Mouse (Mus musculus) c-Kit-positive CD71-negative TER-119-negative erythroid progenitor cells, embryonic 14.5 days (primary cell): ENCODE data around the gene Npr2.
"Not testable (repeated sequence)": the region's sequence is repeated elsewhere in the genome, so short reads cannot be mapped to it uniquely, and the experiment has no call there.

Experiments
- DNase-seq: peaks from one replicate; pipeline ENCODE4 v3.0.0-alpha.2; 2013; ENCODE audit warnings: low read depth

The Npr2 gene

DNA sequence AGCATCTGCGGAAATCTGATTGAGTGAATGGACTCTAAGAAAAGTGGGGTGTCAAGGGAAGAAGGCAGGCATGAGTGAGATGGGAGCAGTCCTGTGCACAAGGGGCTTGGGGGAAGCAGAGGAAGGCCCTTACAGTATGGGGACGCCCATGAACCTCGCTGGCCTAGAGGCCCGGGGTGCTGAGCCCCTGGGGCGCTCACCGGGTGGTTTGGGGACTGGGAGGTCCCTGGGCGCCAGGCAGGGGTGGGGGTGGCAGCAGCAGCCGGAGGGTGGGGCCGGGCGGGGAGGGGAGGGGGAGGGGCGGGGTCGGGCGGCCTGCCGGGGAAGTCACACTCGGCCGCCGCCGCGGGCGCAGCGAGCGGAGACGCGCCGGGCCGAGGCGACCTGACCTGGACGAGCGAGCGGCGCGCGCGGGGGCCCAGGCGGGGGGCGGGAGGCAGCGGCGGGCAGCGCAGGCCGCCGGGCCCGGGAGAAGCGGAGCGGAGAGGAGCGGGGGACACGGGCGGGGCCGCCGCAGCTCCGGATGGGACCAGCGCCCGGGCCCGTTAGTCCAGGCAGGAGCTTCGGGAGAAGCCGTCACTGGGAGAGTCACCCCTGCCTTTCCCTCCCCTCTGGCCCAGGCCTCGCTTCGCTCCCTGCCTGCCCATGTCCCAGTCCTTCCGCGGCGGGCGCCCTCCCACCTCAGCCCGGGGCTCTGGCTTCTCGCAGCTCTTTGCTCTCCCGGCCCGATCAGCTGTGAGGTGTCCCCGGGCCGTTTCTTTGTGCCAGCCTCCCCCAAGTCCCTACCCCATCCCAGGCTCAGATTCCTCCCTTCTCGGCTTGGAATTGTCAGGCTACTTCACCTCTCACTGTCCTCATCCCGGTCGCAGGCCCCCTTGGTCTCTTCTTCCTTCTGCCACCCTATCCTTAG is at the start of gene Npr2:
Npr2 (plus strand) TSS at position 890 of the 910 bp plus-strand sequence.
- no peak for DNase-seq

DNA sequence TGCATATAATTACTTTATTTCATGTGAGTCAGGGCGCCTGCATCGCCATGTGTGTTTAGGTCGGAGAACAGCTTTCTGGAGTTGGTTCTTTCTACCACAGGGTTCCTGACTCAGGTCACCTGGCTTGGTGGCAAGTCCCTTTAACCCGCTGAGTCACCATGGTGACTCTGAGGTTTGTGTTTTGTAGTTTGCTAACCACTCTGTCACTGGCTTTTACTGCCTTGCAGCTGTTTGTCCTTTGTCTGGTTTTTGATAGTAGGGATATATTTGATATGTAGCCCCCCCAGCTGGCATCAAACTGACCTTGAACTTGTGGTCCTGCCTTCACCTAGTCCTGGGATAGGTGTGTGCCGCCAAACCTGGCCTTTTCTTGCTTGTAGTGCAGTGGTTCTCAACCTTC is 49.5 kb upstream of the Npr2 start:
- no peak for DNase-seq

DNA sequence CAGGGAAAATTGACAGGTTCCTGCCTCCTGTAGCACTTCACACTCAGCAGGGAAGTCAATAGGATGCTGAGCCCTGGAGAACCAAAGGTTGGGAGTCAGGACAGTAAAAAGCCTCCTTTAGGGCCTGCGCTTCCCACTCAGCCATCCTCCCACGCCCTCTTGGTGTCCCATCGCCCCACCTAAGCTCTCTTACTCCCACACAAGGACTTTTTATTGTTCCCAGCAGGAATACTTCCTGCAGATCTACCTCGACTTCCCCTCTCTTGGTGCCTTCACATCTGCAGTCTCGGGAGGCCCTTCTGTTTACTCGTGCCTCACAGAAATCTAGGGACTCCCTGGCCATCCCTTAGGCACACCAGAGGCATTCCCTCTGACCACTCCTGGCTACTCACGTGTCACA is 48.3 kb upstream of the Npr2 start:
- DNase-seq: no peak

DNA sequence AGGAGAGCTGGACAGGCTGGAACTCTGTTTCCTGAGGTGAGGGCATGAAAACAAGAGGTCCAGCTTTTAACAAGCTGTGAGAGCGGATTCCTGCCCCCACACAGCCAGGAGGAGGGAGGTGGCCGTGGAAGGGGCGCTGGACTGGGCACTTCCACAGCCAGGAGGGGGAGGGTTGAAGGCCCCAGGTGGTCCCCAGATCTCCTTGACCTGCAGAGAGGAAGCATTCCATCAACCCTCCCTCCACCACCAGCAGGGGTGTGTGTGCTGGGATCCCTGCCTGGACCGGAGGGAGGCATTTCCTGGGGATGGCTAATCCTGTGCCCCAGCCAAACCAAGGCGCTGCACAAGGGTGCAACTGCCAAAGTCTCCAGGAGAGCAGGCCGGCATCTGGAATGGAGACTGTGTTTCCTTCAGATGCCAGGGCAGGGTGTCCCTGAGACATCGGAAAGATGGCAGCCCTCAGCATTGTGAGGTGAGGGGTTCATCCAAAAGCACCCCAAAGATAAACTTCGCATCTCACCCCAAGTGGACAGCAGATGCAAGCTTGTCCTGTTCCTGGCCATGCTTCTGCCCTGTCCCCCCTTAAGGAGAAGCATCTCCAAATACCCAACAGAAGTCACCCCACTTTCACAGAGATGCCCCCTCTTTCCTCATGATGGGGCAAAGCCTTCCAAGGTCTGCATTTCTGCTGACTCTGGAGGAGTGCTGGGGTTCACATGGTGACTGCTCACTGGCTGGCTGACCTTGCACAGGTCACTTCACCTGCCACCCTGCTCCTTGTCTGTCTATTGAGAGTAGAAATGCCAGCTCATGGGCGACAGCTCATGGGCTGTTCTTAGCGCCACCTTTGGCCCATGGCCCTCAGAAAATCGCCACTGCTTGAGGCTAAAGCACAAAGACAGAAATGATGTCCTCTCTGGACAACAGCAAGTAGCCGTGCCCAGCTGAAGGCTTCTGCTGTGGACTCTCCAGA is 47.0 kb upstream of the Npr2 start, which contains the start of gene Msmp:
Msmp (minus strand) TSS at position 51 of the 973 bp plus-strand sequence.
- no peak for DNase-seq

DNA sequence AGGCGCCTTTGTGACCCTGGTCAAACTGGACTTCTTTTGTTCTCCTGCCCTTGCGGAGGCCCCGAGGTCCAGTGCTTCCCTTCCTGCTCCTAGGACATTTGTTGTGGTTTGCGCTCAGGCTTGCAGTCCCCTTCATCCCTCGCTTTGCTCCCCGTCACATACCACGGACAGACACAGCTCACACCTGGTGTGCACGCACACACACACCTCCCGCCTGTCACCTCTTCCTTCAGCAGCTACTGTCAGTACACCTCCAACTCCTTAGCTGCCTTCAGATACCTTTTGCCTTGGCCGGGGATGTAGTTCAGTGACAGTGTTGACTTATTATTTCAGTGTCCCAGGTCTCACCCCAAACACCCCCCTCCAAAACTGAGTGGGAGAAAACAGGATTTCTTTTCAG is 46.1 kb upstream of the Npr2 start:
- no peak for DNase-seq

DNA sequence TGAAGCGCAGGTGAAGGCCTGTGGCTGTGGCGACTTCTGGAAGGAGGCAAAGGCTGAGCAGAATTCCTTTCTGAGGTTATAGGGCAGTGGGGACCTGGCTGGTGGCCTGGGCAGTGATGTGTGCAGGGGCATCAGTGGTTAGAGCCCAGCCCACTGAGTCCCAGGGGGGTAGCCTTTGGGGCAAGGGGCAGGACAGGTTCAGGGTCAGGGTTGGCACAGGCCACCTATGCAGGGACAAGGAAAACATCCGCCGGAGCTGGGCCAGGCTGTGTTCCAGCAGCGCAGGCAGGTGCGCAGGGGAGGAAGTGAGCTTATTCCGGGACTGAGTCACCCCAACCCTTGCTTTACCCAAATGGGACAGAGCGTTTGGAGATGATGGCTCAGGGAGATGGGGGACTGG is 45.3 kb upstream of the Npr2 start:
- DNase-seq: no peak

DNA sequence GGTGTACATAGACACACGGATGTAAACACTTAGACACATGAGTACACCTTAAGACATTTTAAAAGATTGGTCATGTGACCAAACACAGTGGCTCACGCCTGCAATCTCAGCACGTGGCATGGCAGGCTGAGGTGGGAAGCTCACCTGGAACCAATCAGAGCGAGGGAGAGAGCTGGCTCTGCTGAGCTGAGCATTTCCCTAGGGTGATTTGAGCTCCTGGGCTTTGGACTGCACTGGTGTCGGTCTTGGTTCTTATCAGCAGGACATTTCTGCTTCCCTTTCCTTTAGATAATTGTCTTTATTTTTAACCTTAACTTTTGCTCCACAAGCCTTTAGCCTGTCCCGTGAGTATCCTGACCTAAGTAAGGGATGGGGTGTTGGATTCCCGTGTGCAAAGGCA is 44.1 kb upstream of the Npr2 start:
- no peak for DNase-seq

DNA sequence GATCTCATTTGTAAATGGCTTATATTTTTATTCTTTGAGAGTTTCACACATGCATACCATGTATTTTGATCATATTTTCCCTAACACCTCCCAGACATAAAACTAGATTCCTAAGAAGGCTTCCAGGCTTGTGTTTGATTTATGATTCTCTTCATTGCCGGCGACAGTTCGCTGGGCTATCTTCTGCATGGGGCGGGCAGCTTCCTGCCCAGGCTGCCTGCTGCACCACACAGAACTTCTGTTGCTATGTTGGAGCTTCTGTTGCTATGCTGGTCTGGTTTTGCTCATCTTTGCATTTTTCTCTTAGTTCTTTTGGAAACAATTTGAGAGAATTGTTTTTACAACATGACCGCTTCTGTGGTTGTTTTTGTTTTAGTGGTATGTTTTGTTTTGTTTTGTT is 40.2 kb upstream of the Npr2 start:
- DNase-seq: no peak

DNA sequence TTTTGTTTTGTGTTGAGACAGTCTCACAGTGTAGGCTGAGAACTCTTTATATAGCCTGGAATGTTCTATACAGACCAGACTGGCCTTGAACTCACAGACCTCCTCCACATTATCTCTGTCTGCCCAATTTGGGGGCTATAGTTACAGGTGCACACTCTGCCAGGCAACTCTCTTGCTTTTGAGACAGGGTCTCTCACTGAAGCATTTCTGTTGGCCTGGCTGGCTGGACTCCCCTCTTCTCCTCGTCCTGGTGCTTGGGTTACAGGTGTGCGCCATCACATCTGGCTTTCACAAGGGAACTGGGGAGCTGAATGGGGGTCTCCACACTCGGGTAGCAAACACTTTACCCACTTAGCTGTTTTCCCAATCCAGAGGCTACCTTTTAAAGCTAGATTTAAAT is 39.8 kb upstream of the Npr2 start:
- DNase-seq: no peak

DNA sequence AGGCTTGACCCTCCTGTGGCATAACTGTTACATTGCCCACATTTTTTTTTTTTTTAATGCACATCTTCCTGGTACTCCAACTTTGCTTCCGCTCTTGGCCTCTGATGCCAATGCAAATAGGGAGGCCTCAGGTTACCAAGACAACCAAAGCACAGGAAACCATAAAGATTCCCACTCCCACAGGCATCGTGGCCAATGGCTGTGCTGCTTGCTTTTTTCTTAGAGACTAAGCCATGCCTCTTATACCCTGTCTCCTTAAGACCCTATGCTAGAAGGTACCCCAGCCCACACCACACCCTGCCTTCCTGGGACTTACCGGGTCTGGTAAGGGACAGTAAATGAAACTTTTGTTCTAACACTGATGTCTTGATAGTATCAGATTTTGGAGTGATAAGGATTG is 38.3 kb upstream of the Npr2 start:
- no peak for DNase-seq

DNA sequence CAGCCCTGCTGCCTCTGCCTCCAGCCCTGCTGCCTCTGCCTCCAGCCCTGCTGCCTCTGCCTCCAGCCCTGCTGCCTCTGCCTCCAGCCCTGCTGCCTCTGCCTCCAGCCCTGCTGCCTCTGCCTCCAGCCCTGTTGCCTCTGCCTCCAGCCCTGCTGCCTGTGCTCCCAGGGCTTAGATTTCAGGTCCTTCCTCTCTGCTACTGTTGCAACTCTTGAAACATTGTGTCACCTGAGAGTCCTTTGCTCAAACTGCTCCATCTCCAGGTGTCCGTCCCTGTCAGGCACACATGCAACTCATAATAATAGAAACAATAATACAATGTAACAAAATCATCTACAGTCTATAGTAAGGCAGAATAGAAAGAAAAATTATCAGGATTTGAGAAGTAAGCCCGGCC is 35.1 kb upstream of the Npr2 start:
- DNase-seq: not testable (repeated sequence)

DNA sequence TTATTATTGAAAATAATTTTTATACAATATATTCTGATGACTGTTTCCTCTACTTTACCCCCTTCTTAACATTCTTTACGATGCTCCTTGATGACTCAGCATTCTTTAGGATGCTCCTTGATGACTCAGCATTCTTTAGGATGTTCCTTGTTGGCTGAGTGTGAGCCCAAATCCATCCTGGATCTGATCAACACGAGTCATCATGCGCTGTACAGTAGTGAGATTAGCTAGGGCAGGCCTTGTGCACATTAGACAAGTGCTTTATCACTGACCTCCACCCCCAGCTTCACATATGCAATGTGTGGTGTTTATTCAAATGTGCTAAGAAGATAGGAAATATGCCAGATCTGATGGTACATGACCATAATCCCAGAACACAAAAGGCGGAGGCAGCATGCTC is 33.5 kb upstream of the Npr2 start:
- no peak for DNase-seq

DNA sequence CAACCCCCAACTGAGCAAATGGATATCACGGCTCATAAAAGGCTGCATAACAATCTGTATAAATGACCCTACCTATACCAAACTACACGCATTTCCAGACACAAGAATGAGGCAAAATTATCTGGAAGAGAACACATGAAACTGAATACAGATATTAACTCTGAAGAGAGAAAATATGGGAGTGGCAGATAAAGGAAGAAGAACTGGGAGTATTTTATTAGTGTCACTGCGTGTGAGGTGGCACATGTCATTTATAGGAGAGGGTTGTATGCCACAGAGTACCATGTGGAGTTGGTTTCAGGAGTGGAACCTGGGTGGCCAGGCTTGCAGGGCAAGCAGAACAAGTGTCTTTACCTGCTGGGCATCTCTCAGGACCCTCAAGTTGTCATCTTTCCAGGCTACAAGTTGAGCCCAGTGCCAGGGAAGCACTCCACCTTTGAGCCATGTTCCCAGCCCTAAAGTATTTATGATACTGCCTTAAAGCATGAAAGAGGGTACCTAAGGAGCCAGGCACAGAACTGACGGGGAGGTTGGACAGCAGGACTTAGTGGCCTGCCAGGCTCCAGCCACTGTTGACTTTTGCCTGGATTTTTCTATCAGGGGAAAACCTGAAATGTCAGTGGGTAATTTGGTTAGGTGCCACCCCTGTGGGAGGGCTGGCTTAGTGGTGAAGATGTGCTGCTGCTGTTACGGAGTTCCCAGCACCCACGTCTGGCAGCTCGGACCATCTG is 32.9 kb upstream of the Npr2 start:
- DNase-seq: no peak

DNA sequence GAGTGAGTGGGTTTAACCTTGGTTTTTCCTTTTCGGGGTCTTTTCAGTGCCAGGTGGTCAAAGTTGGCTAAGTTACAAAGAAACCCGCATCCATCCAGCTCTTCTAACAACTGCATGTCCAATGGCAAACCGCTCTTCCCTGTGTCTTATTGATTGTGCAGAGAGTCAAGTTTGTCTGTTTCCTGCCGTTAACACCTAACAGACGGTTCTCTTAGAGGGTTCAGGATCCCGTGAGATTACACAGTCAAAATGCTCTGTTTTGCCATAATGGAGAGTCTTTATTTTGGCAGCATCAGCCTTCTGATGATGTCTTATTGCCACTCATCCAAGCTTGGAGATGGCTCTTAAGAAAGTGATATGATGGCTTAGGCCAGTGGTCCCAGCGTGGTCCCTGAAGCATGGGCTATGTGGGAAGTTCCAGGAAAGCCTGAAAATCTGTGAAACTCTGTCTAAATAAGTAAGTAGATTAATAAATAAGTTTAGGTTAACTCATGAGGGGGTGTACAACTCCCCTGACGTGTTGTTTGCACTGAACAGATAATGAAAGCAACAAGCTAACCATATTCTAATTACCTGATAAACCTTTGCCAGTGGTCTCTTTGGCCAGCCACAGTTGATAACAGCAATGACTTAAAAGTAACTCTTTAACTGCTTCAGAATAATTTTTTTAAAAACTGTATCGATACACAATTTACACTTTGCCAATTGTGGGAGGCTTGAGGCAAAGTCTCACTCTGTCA is 31.4 kb upstream of the Npr2 start:
- DNase-seq: no peak

DNA sequence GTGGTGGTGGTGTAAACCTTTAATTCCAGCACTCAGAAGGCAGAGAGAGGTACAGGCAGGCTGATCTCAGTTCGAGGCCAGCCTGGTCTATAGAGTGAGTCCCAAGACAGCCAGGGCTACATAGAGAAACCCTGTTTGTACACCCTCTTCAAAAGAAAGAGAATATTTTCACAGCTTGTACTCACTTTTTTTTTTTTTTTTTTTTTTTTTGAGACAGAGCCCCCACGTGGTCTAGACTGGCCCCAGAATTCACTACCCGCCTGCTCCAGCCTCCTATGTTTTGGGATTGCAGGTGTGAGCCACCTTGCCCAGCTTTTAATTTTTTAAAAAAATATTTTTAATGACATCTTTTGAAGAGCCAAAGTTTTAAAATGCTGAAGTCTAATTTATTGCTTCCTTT is 27.6 kb upstream of the Npr2 start:
- DNase-seq: no peak

DNA sequence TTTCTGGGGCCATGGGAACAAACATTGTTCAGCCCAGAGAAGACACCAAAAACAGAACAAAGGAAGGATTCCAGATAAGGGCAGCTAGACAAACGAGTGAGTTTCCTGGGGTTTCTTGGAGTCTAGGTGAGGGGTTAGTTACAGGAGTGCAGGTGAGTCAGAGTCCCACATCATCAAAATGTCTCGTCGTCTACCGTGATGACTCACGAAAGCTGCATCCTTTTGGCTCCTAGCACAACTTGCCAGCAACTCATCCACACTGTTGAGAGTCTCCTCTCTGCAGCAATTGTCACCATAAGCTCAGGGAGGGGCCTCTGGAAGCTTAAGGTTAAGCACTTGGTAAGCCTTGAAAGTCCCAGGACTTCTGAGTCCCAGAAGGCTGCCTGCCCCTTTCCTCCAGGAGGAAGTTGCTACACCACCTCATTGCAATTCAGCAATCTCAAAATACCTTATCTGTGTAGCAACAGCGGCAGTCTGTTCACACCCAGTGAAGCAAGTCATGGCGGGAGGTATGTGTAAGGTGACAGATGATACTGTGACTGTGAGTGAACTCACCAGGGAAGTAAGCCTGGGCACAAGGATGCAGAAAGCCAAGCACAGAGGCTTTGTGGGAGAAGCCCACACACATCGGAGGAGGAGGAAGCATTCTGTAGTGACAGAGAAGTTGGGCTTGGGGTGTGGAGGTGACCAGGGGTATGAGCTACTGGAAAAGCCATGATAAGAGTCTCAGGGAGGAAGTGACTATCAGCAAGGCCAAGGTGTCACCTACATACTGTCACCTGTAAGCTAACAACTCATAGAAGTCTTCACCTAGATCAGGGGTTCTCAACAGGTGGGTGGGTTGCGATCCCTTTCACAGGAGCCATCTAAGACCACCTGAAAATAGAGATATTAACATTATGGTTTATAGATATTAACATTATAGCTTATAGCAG is 26.7 kb upstream of the Npr2 start:
- peak; percentile 24 for DNase-seq

DNA sequence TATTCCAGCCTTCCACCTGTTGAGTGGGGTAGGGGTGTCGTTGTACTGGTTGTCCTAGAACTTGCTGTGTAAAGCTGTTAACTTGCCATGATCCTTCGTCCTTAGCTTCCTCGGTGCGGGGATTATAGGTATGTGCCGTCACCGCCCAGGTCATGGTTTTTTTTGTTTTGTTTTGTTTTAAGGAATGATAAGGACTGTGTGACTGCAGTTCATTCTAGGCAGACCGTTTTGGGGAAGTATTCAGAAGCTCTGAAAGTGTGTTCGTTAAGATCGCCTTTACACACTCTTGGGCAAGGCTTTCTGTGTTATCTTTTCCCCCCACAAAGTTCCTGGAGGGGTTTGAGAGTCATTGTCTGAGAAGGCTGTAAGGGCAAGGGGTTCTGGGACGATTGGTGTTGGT is 19.2 kb upstream of the Npr2 start:
- DNase-seq: no peak

DNA sequence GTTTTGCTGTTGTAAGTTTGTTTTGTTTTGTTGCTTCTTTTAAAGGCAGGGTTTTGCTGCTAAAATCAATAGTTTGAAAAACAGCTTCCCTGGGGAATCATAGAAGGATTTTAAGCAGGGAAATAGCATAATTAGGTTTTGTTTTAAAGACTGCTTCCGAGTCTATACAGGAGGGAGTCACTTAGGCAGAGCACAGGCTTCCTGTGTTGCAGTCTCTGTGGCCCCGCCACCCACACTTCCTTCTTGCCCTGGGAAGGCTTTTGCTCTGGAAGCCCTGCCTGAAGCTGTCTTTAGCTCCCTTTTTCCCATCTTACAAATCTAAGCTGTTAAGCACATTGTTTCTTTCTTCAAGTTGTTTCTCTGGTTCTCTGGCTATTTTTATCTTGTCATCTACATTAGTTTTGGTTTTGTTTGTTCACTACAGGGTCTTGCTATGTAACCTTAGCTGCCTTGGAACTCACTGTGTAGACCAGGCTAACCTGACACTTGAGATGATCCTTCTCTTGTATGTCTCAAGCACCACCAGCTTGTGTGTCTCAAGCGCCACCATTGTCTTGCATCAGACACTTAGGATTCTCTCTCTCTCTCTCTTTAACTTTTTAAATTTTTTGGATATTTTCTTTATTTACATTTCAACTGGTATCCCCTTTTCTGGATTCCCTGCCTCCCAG is 18.5 kb upstream of the Npr2 start:
- no peak for DNase-seq

DNA sequence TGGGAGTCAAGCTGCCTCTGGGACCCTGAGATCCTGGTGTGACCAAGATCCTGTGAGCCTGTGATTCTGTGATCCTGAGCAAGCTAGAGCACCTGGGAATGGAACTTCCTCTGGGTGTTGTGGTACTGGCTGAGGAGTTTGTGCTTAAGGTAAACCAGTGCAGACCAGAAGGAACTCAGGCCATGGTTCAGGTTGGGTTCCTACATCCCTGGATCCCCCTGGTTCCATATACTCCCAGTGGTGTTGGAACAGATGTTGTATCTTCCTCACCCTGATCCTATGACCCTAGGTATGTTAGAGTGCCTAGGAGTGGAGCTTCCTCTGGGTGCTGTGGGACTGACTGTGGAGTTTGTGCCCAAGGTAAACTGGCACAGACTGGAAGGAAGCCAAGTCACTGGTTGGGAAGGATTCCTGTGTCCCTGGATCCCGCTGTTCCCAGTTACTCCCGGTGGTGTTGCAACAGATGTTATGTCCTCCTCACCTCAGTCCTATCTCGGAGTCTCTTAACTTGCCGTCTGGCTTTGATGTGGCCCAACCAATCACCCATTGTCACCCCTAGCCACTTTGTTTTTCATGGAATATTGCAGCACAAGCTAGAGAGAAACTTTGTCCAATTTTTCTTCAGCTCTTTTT is 11.5 kb upstream of the Npr2 start:
- DNase-seq: no peak
